Mouse (Mus musculus): Measurements from ENCODE around the gene Rpf1. TPM values are rescaled to one million over a fixed set of nuclear protein-coding genes. Genes with fewer than 3 reads are reported as not detected.

Gene Rpf1
- polyA plus RNA-seq, 1 experiment from 2014 or later, result 72.8 TPM

DNA sequence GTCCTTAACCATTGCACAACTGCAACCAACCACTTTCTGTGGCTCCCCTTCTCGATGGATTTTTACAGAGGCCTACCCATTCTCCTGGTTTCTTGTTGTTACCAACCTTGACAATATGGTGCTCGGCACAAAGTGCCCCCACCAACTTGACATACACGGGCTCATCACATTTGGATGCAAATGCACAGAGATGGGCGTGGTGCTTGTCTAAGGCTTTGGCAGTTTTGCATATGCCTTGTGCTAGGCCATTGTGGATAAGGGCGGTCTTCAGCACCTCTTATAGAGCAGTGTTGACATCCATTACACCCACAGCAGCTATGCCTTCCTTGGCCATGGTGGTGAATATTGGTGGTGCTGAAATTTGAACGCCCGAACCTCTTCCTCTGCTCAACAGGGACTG lies 41.7 kb upstream of the Rpf1 start:
- H3K9me3 ChIP-seq (ENCODE audit: control insufficient read depth, low read length), result no peaks in the 10 kb centered on the region
- no peak overlapping the region for H3K4me3 ChIP-seq (ENCODE audit: low read depth, low read length)
- no peaks in the 10 kb centered on the region; the same call in 1 of the 2 replicates for H3K4me1 ChIP-seq (replicated peaks; ENCODE audit: control insufficient read depth, insufficient read depth, low read length)
- H3K9ac ChIP-seq (ENCODE audit: low read length), result no peak overlapping the region
- no peak for ATAC-seq (replicated peaks; ENCODE audit: low FRiP score)
- no peaks in the 10 kb centered on the region for H3K36me3 ChIP-seq (ENCODE audit: control insufficient read depth, insufficient read depth, low read length)
- DNase-seq (ENCODE audit: low spot score), result no peak
- no peak overlapping the region for H3K4me2 ChIP-seq (ENCODE audit: low read depth, low read length, severe bottlenecking)
- no peaks in the 10 kb centered on the region for H3K27me3 ChIP-seq (ENCODE audit: control insufficient read depth, insufficient read depth, low read length)
- H3K27ac ChIP-seq (ENCODE audit: low read depth, low read length), result no peak overlapping the region
- 93% methylated on average over 7 of the region's 7 CpGs for WGBS

DNA sequence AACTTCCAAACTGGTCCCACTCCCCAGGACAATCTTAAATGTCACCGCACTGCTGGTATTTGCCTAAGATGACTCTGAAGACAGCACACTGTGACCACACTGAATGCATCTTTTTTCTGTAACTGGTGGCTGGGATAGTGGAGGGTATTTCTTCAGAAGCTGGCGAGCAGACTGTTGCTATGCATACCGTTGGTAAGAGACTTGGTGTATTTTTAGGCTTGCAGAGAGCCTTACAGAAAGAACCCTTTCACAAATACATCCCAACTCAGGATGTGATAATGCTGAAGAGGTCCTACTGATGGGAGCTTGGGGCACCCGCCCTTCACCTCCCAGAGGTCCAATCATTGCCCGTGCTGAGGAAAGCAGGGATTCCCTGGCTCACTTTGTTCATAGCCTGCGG lies 36.3 kb upstream of the Rpf1 start:
- Histone ChIP-seq H3K27ac (ENCODE audit: low read depth, low read length) (no peak overlapping the region), H3K9ac (ENCODE audit: low read length) (no peak overlapping the region), H3K27me3 (ENCODE audit: control insufficient read depth, insufficient read depth, low read length) (no peaks in the 10 kb centered on the region), H3K4me1 (replicated peaks; ENCODE audit: control insufficient read depth, insufficient read depth, low read length) (no peaks in the 10 kb centered on the region), H3K4me2 (ENCODE audit: low read depth, low read length, severe bottlenecking) (no peak overlapping the region), H3K4me3 (ENCODE audit: low read depth, low read length) (no peak overlapping the region), H3K36me3 (ENCODE audit: control insufficient read depth, insufficient read depth, low read length) (no peaks in the 10 kb centered on the region), H3K9me3 (ENCODE audit: control insufficient read depth, low read length) (no peaks in the 10 kb centered on the region)
- ATAC-seq (replicated peaks; ENCODE audit: low FRiP score) (no peak), DNase-seq (ENCODE audit: low spot score) (no peak)
- 88% methylated on average over 6 of the region's 6 CpGs for WGBS

DNA sequence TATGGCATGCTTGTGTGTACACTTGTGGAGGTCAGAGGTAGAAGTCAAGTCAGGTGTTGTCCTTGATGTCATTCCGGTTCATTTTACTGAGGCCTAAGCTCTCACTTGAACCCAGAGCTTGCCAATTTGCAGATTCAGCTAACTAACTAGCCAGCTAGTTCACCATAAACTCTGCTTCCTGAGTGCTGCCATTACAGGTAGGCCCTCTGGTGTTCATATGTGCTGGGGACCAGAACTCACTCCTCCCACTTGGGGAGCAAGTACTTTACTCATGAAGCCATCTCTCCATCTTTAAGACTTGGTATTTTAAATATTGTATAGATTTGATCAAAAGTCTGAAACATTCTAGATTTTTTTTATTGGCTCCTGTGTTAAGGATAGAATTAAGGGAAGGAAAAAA lies 35.3 kb upstream of the Rpf1 start:
- DNase-seq (ENCODE audit: low spot score) (no peak), ATAC-seq (replicated peaks; ENCODE audit: low FRiP score) (no peak)
- no peak overlapping the region for H3K9ac ChIP-seq (ENCODE audit: low read length)
- H3K4me2 ChIP-seq (ENCODE audit: low read depth, low read length, severe bottlenecking), result no peak overlapping the region
- H3K27me3 ChIP-seq (ENCODE audit: control insufficient read depth, insufficient read depth, low read length), result no peaks in the 10 kb centered on the region
- H3K27ac ChIP-seq (ENCODE audit: low read depth, low read length), result no peak overlapping the region
- no peaks in the 10 kb centered on the region for H3K36me3 ChIP-seq (ENCODE audit: control insufficient read depth, insufficient read depth, low read length)
- H3K9me3 ChIP-seq (ENCODE audit: control insufficient read depth, low read length), result no peaks in the 10 kb centered on the region
- 70% methylated on average over 1 of the region's 1 CpGs for WGBS
- H3K4me1 ChIP-seq (replicated peaks; ENCODE audit: control insufficient read depth, insufficient read depth, low read length), result no peaks in the 10 kb centered on the region
- no peak overlapping the region for H3K4me3 ChIP-seq (ENCODE audit: low read depth, low read length)

DNA sequence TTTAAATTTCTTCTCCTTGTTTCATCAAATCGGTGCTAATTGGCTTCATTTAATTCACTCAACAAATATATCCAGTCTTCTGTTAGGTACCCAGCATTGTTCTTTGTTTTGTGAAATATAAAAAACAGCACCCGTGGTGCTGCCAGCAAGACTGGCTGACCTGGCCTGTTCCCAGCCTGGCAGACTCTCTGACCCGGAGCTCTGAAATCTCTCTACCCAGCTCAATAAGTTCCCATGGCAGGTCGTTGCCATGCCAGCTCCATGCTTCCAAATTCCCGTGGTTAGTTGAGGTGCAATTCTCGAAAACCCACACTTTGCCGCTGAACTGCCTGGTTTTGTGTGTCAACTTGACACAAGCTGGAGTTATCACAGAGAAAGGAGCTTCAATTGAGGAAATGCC lies 33.6 kb upstream of the Rpf1 start:
- no peak for ATAC-seq (replicated peaks; ENCODE audit: low FRiP score)
- no peak for DNase-seq (ENCODE audit: low spot score)
- Histone ChIP-seq H3K36me3 (ENCODE audit: control insufficient read depth, insufficient read depth, low read length) (no peaks in the 10 kb centered on the region), H3K27ac (ENCODE audit: low read depth, low read length) (no peak overlapping the region), H3K9ac (ENCODE audit: low read length) (no peak overlapping the region), H3K4me2 (ENCODE audit: low read depth, low read length, severe bottlenecking) (no peak overlapping the region), H3K4me1 (replicated peaks; ENCODE audit: control insufficient read depth, insufficient read depth, low read length) (no peaks in the 10 kb centered on the region), H3K9me3 (ENCODE audit: control insufficient read depth, low read length) (no peaks in the 10 kb centered on the region), H3K4me3 (ENCODE audit: low read depth, low read length) (no peak overlapping the region), H3K27me3 (ENCODE audit: control insufficient read depth, insufficient read depth, low read length) (no peaks in the 10 kb centered on the region)
- WGBS, result 86% methylated on average over 7 of the region's 7 CpGs

DNA sequence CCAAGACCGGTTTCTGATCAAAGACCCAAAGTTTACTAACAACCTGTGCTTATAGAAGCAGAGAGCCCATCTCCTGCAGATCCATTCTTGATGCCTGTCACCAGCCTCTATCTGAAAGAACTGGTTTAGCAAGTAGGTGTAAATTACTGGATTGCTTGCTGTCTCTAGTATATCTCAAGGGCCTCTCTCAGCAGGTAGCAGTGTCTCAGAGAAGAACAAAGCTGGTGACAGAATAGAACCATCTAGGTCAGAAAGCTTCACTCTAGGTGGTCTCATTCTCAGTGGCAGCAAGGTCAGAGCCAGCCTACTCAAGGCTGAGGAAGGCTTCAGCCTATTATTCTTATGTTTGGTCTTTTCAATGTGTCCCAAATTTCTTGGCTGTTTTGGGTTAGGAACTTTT lies 22.4 kb upstream of the Rpf1 start:
- no peaks in the 10 kb centered on the region for H3K27me3 ChIP-seq (ENCODE audit: control insufficient read depth, insufficient read depth, low read length)
- no peaks in the 10 kb centered on the region for H3K9me3 ChIP-seq (ENCODE audit: control insufficient read depth, low read length)
- H3K36me3 ChIP-seq (ENCODE audit: control insufficient read depth, insufficient read depth, low read length), result no peaks in the 10 kb centered on the region
- no peak overlapping the region for H3K9ac ChIP-seq (ENCODE audit: low read length)
- H3K4me2 ChIP-seq (ENCODE audit: low read depth, low read length, severe bottlenecking), result no peak overlapping the region
- H3K4me1 ChIP-seq (replicated peaks; ENCODE audit: control insufficient read depth, insufficient read depth, low read length), result no peaks in the 10 kb centered on the region
- no peak overlapping the region for H3K4me3 ChIP-seq (ENCODE audit: low read depth, low read length)
- DNase-seq (ENCODE audit: low spot score) (no peak), ATAC-seq (replicated peaks; ENCODE audit: low FRiP score) (no peak)
- 48% methylated on average over 1 of the region's 1 CpGs for WGBS
- no peak overlapping the region for H3K27ac ChIP-seq (ENCODE audit: low read depth, low read length)

DNA sequence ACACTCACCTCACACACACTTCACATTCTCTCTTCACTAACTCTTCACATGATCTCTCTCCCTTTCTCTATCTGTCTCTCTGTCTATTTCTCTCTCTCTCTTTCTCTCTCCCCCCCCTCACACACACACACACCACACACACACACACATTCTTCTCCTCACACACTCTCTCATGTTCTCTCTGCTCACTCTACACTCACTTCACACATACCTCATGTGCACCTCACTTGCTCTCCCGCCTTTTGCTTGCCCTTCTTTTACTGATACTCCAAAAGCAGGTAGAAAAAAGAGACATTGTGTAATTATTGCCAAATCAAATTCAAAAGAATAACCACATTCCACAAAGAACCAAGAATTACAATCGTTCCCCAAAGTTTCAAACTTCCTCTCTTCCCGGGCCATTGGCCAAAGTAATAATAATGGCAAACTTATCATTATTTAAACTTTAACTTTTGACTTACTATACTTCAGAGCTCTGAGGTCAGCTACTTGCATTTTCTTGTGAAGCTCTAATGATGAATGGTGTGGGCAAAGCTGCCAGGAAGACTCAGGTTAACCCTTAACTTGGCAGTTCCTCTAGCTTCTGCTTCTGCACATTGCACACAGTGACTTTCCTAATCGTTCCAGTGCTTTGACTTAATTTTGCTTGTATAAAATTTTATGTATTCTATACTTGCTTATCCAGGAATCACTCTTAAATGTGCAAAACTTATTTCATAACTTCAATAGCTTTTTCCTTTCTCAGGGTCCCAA lies 19.5 kb upstream of the Rpf1 start:
- no peaks in the 10 kb centered on the region for H3K9me3 ChIP-seq (ENCODE audit: control insufficient read depth, low read length)
- ATAC-seq (replicated peaks; ENCODE audit: low FRiP score), result no peak
- no peaks in the 10 kb centered on the region for H3K4me1 ChIP-seq (replicated peaks; ENCODE audit: control insufficient read depth, insufficient read depth, low read length)
- no peak for DNase-seq (ENCODE audit: low spot score)
- no peak overlapping the region for H3K27ac ChIP-seq (ENCODE audit: low read depth, low read length)
- no peaks in the 10 kb centered on the region for H3K36me3 ChIP-seq (ENCODE audit: control insufficient read depth, insufficient read depth, low read length)
- H3K4me3 ChIP-seq (ENCODE audit: low read depth, low read length), result no peak overlapping the region
- H3K9ac ChIP-seq (ENCODE audit: low read length), result no peak overlapping the region
- H3K27me3 ChIP-seq (ENCODE audit: control insufficient read depth, insufficient read depth, low read length), result no peaks in the 10 kb centered on the region
- no peak overlapping the region for H3K4me2 ChIP-seq (ENCODE audit: low read depth, low read length, severe bottlenecking)
- 92% methylated on average over 4 of the region's 4 CpGs for WGBS

DNA sequence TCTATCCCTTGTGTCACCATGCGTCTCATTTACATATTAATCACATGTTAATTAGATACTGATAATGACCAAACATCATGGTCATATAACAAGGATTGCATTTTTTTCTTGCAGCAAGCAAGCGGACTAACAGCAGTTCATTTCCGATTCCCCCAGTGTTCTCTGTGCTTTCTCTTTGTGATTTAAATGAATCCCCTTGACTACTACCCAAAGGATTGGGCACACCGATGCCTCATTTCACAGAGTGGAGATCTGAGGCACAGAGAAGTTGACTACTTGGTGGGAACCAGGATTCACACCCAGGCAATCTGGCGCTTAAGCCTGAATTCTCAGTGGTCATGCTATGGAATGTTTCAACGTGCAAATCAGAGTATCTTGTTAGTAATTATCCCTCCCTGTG lies 13.8 kb upstream of the Rpf1 start:
- H3K27ac ChIP-seq (ENCODE audit: low read depth, low read length), result no peak overlapping the region
- no peak overlapping the region for H3K9ac ChIP-seq (ENCODE audit: low read length)
- DNase-seq (ENCODE audit: low spot score) (no peak), ATAC-seq (replicated peaks; ENCODE audit: low FRiP score) (no peak)
- H3K9me3 ChIP-seq (ENCODE audit: control insufficient read depth, low read length), result no peaks in the 10 kb centered on the region
- no peak overlapping the region for H3K4me2 ChIP-seq (ENCODE audit: low read depth, low read length, severe bottlenecking)
- H3K27me3 ChIP-seq (ENCODE audit: control insufficient read depth, insufficient read depth, low read length), result no peaks in the 10 kb centered on the region
- H3K36me3 ChIP-seq (ENCODE audit: control insufficient read depth, insufficient read depth, low read length), result no peaks in the 10 kb centered on the region
- H3K4me3 ChIP-seq (ENCODE audit: low read depth, low read length), result no peak overlapping the region
- H3K4me1 ChIP-seq (replicated peaks; ENCODE audit: control insufficient read depth, insufficient read depth, low read length), result no peaks in the 10 kb centered on the region
- 62% methylated on average over 6 of the region's 6 CpGs for WGBS

DNA sequence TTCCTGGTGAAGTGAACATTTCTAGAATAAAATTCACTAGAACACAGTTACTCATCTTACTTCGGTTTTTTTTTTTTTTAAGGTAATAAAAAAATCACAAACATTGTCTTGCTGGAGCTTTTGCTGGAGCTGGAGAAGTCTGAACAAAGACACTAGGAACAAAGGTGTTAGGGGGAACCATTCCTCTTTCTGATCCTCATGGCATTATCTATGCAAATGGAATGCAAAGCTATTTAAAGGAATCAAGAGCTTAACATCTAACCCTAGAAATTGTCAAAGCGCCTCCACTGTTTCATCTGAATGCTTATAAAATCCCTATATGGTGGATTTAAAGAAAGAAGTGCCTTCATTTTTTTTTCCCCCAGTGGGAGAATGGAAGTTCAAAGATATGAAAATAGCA lies 7.1 kb upstream of the Rpf1 start:
- no peak for ATAC-seq (replicated peaks; ENCODE audit: low FRiP score)
- Histone ChIP-seq H3K4me2 (ENCODE audit: low read depth, low read length, severe bottlenecking) (no peak overlapping the region), H3K4me3 (ENCODE audit: low read depth, low read length) (no peak overlapping the region), H3K9ac (ENCODE audit: low read length) (no peak overlapping the region), H3K27me3 (ENCODE audit: control insufficient read depth, insufficient read depth, low read length) (no peaks in the 10 kb centered on the region), H3K27ac (ENCODE audit: low read depth, low read length) (no peak overlapping the region), H3K9me3 (ENCODE audit: control insufficient read depth, low read length) (no peaks in the 10 kb centered on the region), H3K4me1 (replicated peaks; ENCODE audit: control insufficient read depth, insufficient read depth, low read length) (no peaks in the 10 kb centered on the region), H3K36me3 (ENCODE audit: control insufficient read depth, insufficient read depth, low read length) (no peaks in the 10 kb centered on the region)
- 38% methylated on average over 2 of the region's 2 CpGs for WGBS
- no peak for DNase-seq (ENCODE audit: low spot score)

DNA sequence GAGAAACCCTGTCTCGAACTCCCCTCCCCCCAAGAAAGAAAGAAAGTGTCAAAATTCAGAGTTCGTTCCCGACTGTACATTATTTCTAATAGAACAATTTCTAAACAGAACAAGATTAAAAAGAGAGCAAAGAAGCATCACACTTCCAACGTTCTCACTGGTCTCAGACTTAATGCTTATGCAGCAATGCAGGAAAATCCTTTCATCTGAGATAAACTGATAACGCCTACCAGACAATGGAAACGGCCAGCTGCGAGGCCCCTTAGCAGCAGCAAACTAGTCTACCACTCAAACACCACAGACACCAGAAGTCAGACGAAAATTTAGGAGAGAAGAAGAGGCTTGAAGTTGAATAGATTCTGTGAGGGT lies 407 bp upstream of the Rpf1 start:
- H3K27ac ChIP-seq (ENCODE audit: low read depth, low read length), result peak overlapping the region; percentile 94
- peak overlapping the region; percentile 89 for H3K9ac ChIP-seq (ENCODE audit: low read length)
- no peaks in the 10 kb centered on the region for H3K9me3 ChIP-seq (ENCODE audit: control insufficient read depth, low read length)
- peak overlapping the region; percentile 76 for H3K4me3 ChIP-seq (ENCODE audit: low read depth, low read length)
- H3K27me3 ChIP-seq (ENCODE audit: control insufficient read depth, insufficient read depth, low read length), result no peaks in the 10 kb centered on the region
- DNase-seq (ENCODE audit: low spot score) (no peak), ATAC-seq (replicated peaks; ENCODE audit: low FRiP score) (peak; percentile 24; the same call in 1 of the 2 replicates)
- WGBS, result 18% methylated on average over 8 of the region's 8 CpGs
- H3K4me1 ChIP-seq (replicated peaks; ENCODE audit: control insufficient read depth, insufficient read depth, low read length), result no peaks in the 10 kb centered on the region
- H3K36me3 ChIP-seq (ENCODE audit: control insufficient read depth, insufficient read depth, low read length), result no peaks in the 10 kb centered on the region; the same call in 1 of the 2 replicates
- H3K4me2 ChIP-seq (ENCODE audit: low read depth, low read length, severe bottlenecking), result peak overlapping the region; percentile 47

Data from forebrain, embryonic 11.5 days (tissue).